Mouse (Mus musculus): ENCODE measurements around the gene Zg16.
A peak's percentile ranks its signal among the peaks of the same experiment; 100 is the strongest.
"Not testable (repeated sequence)": the region's sequence is repeated elsewhere in the genome, so short reads cannot be mapped to it uniquely, and the experiment has no call there.

The Zg16 gene

GRCm38 (mm10) chr7:127104560-127105332, 17.6 kb upstream of the Zg16 start:
- DNase-seq (ENCODE audit: low read depth, low spot score), result peak; percentile 97

- DNase-seq (ENCODE audit: low read depth, low spot score), result peak; percentile 27
Measured at GRCm38 (mm10) chr7:127103960-127104359, 16.8 kb upstream of the Zg16 start.

GRCm38 (mm10) chr7:127102148-127102547, 15.0 kb upstream of the Zg16 start:
- DNase-seq (ENCODE audit: low read depth, low spot score), result no peak

- DNase-seq (ENCODE audit: low read depth, low spot score), result no peak
Measured at GRCm38 (mm10) chr7:127101451-127102016, 14.4 kb upstream of the Zg16 start.

- no peak for DNase-seq (ENCODE audit: low read depth, low spot score)
Measured at GRCm38 (mm10) chr7:127099528-127099927, 12.4 kb upstream of the Zg16 start.

- DNase-seq (ENCODE audit: low read depth, low spot score), result no peak
Measured at GRCm38 (mm10) chr7:127098950-127099349, 11.8 kb upstream of the Zg16 start.

- DNase-seq (ENCODE audit: low read depth, low spot score), result no peak
Measured at GRCm38 (mm10) chr7:127098521-127098920, 11.4 kb upstream of the Zg16 start.

- no peak for DNase-seq (ENCODE audit: low read depth, low spot score)
Measured at GRCm38 (mm10) chr7:127096456-127096855, 9.3 kb upstream of the Zg16 start.

- no peak for DNase-seq (ENCODE audit: low read depth, low spot score)
Measured at GRCm38 (mm10) chr7:127093914-127094313, 6.8 kb upstream of the Zg16 start.

GRCm38 (mm10) chr7:127091114-127091896, 4.2 kb upstream of the Zg16 start, which contains the start of gene AI467606:
Gene AI467606, plus strand, starts transcription at chr7:127091359.
- peak; percentile 51 for DNase-seq (ENCODE audit: low read depth, low spot score)

- no peak for DNase-seq (ENCODE audit: low read depth, low spot score)
Measured at GRCm38 (mm10) chr7:127090154-127091113, 3.3 kb upstream of the Zg16 start.

GRCm38 (mm10) chr7:127088901-127089845, 2.0 kb upstream of the Zg16 start:
- no peak for DNase-seq (ENCODE audit: low read depth, low spot score)

GRCm38 (mm10) chr7:127088083-127088482, 955 bp upstream of the Zg16 start:
- DNase-seq (ENCODE audit: low read depth, low spot score), result no peak

GRCm38 (mm10) chr7:127085751-127086150, 1.4 kb downstream of the Zg16 start:
- not testable (repeated sequence) for DNase-seq (ENCODE audit: low read depth, low spot score)

GRCm38 (mm10) chr7:127084794-127085193, 2.3 kb downstream of the Zg16 start:
- no peak for DNase-seq (ENCODE audit: low read depth, low spot score)

- no peak for DNase-seq (ENCODE audit: low read depth, low spot score)
Measured at GRCm38 (mm10) chr7:127083689-127084088, 3.4 kb downstream of the Zg16 start.

GRCm38 (mm10) chr7:127082995-127083394, 4.1 kb downstream of the Zg16 start:
- DNase-seq (ENCODE audit: low read depth, low spot score), result no peak

GRCm38 (mm10) chr7:127082271-127082670, 4.9 kb downstream of the Zg16 start:
- no peak for DNase-seq (ENCODE audit: low read depth, low spot score)

- DNase-seq (ENCODE audit: low read depth, low spot score), result no peak
Measured at GRCm38 (mm10) chr7:127080045-127080444, 7.1 kb downstream of the Zg16 start.

GRCm38 (mm10) chr7:127077692-127078091, 9.4 kb downstream of the Zg16 start:
- DNase-seq (ENCODE audit: low read depth, low spot score), result no peak

Data from brain, adult 2 months (tissue).